Mouse (Mus musculus) kidney, adult 2 months (tissue): Measurements from ENCODE around the gene Spata5.

Experiments
- CTCF ChIP-seq: fragments of 200-500 bp; conservative IDR thresholded peaks from 2 replicates; pipeline ENCODE4 v1.5.1; 2011; ENCODE audit warnings: low read depth, mild to moderate bottlenecking, control low read depth, low read length, moderate library complexity, mixed read lengths; ENCODE audit not compliant: insufficient read depth, insufficient read length
- POLR2A ChIP-seq: fragments of 200-500 bp; IDR thresholded peaks from one replicate; pipeline ENCODE4 v1.6.1; 2011; ENCODE audit warnings: low read depth, low read length, control low read depth

DNA sequence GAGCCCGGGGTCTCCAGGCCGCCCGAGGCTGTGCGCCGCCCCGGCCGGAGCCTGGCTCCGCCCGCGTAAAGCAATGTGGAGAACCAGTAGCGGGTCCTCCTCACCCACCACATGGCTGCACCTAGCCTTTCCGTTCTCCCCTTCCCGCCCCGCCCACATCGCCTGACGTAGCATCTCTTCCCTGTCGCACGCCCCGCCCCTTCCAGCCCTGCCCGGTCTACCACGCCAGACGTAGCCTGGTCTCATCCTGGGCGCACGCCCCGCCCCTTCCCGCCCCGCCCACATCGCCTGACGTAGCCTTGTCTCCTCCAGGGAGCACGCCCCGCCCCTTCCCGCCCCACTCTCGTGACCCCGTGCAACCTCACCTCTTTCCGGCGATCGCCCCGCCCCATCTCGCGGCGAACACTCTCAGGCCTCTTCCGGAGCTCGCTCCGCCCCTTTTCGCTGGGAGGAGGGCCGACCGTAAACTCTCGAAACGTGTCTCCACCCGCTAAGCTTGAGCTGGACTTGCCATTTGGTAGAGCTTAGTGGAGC lies at the start of gene Spata5:
- TF ChIP-seq CTCF (no peak), POLR2A (peak; percentile 63)
